Mouse (Mus musculus) inflammation-experienced regulatory T-cells, adult 6 months (primary cell): Measurements from ENCODE around the gene 0610040J01Rik. TPM values are rescaled to one million over a fixed set of nuclear protein-coding genes. Genes with fewer than 3 reads are reported as not detected.
"Not testable (repeated sequence)": the region's sequence is repeated elsewhere in the genome, so short reads cannot be mapped to it uniquely, and the experiment has no call there.

Experiments
- ATAC-seq: one replicate; pipeline ENCODE4 v1.8.0; 2017
- polyA plus RNA-seq, 3 experiments: library from polyadenylated mRNA; unstranded; fragments of 100-300 nt; shearing (Covaris generic); gene quantifications; one replicate each; pipeline ENCODE4 v1.2.1; 2017

0610040J01Rik gene
- polyA plus RNA-seq, 3 experiments from 2014 or later: not detected

- ATAC-seq: no peak
Measured at GRCm38 (mm10) chr5:63831054-63831453, 18.9 kb downstream of the 0610040J01Rik start.

DNA sequence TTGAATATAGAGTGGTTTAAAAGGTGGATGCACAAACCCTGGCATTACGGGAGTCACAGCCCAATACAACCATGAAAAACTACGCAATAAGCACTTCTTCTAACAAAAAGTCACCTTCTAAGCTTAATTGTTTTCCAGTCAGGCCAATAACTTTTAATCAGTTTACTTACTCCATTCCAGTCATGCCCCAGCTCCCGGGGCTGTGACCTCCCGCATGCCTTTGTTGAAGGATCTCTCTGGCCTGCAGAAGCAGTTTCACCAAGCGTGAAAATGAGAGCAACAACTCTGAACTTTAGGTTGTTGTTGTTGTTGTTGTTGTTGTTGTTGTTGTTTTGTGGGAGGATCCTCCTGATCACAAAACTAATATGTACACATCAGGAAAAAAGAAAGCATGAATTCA, 21.8 kb downstream of the 0610040J01Rik start:
- no peak for ATAC-seq

GRCm38 (mm10) chr5:63834435-63834834, 22.3 kb downstream of the 0610040J01Rik start:
- ATAC-seq: no peak

- no peak for ATAC-seq
Measured at GRCm38 (mm10) chr5:63837115-63837514, 25.0 kb downstream of the 0610040J01Rik start.

- ATAC-seq: no peak
Measured at GRCm38 (mm10) chr5:63837851-63838250, 25.7 kb downstream of the 0610040J01Rik start.

- ATAC-seq: no peak
Measured at GRCm38 (mm10) chr5:63839801-63840416, 27.7 kb downstream of the 0610040J01Rik start.

GRCm38 (mm10) chr5:63847080-63847479, 34.9 kb downstream of the 0610040J01Rik start:
- no peak for ATAC-seq

- no peak for ATAC-seq
Measured at GRCm38 (mm10) chr5:63847541-63848226, 35.5 kb downstream of the 0610040J01Rik start.

DNA sequence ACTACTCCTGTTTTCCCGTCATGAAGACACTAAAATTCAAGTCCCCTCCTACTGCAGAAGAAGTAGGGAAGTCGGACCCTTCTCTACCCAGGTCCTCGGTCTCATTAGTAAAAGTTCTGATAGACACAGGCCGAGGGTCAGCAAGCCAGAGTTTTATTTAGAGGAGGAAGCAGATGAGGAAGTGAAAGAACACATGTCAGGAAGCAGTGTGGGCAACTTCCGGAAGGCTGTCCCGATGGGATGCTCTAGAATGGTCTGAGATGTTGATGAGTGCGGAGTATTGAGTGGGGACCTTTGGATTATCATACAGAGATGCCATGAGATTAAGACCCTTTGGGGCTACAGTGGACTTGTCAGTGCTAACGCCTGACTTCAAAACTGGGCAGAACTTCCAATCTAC, 46.7 kb downstream of the 0610040J01Rik start:
- ATAC-seq: no peak

- ATAC-seq: no peak
Measured at GRCm38 (mm10) chr5:63867421-63867820, 55.3 kb downstream of the 0610040J01Rik start.

DNA sequence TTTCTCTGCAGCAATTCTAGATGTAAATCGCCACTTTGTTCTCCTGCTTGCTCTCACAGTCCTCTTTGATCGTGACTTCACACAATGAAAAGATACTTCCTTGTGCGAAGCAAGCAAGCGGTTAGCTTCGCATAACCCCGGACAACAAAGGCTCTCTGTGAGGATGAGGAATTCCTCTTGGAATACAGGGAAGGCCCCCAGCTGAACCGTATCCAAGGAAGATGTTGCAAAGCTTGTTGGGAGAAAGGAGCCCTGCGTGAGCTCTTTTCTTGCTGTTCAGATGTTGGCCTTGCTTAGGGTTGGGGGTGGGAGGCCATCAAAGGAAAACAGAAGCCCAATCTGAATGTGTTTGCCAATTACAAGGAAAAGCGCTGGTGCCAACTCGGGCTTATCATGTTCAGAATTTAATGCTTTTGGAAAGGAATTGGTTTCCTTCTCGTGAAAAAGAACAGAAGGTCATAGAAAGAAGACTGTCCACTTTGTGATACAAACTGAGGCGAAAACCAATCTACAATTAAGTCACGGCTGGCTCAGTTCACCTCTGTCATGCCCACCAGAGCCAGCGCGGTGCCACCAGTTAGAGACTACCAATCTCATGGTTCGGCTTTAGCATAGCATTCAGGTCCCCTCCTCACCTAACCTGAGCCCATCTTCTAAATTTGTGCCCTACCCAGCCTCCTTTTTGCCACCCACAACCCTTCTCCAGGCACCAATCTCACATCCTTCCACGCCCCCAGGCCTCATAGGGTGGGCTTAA, 60.2 kb downstream of the 0610040J01Rik start:
- ATAC-seq: no peak

DNA sequence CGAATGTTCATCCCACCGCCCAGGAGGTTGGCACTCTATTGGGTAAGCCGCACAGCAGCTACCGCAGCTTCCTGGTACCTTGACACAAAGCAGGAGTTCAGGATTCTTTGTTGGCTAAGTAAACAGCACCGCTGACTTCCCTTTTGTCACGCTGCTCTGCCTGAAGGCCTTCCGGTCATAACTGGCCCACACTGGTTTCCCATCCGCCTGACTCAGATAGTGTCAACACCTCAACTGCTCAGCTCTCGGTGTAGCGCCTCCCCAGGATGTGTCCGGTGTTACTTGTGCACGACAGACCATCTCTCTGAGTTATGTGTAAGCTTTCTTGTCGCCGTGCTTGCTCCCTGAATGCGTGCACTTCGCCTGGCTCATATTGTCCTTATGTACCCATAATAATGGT, 62.7 kb downstream of the 0610040J01Rik start:
- no peak for ATAC-seq

GRCm38 (mm10) chr5:63876081-63876480, 63.9 kb downstream of the 0610040J01Rik start:
- ATAC-seq: no peak

DNA sequence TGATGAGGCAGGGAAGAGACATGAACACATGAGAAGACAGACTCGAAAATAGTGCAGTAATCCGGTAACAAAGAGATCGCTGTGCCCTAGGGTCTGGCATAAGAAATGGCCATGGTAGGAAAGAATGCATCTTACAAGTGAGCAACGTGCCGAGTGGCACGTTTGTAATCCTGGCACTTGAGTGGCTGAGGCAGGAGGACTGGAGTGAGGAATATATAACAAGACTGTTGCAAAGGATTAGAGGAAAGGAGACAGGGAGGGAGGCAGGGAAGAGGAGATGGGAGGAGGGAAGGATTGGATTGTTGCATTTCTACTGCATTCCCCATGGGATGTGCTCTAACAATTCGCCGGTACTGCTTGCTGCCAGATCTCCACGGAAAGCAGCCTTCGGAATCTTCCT, 66.9 kb downstream of the 0610040J01Rik start:
- ATAC-seq: no peak

GRCm38 (mm10) chr5:63886292-63886691, 74.1 kb downstream of the 0610040J01Rik start:
- ATAC-seq: no peak

DNA sequence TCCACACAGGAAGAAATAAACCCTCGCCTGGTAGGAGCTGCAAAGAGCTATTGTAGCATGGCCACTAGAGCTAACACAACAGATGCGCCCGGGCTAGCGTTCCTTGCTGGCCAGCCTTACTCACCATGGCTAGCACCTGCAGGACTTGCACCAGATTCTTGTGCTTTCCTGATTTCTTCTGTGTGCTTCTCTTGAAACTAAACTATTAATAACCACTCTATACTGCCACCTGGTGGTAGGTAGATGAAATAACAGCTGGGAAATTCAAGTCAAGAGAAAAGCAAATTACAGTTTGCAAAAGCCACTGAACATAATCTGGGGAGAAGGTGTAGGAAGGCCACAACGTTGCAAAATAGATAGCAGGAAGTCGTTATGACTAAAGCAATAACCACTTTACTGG, 74.5 kb downstream of the 0610040J01Rik start:
- ATAC-seq: no peak

- no peak for ATAC-seq
Measured at GRCm38 (mm10) chr5:63887111-63887510, 74.9 kb downstream of the 0610040J01Rik start.

- no peak for ATAC-seq
Measured at GRCm38 (mm10) chr5:63891241-63891640, 79.1 kb downstream of the 0610040J01Rik start.

DNA sequence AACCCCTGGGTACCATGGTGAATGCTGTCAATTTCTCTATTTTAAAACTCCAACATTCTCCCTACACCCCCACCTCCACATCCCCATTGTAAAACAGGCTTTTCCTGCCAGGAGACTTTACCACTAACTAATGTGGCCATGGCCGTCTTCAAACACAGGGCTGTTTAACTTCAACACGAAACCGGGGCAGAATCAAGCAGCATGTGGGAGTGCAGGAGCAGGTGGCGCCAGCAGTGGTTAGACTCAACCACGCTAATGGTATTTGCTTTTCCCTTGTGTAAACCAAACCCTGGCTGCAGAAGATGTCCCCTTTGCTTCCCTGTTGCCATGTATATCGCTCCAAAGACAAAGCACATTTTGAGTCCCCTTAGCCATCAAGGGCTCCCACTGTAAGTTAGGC, 79.7 kb downstream of the 0610040J01Rik start:
- ATAC-seq: no peak

DNA sequence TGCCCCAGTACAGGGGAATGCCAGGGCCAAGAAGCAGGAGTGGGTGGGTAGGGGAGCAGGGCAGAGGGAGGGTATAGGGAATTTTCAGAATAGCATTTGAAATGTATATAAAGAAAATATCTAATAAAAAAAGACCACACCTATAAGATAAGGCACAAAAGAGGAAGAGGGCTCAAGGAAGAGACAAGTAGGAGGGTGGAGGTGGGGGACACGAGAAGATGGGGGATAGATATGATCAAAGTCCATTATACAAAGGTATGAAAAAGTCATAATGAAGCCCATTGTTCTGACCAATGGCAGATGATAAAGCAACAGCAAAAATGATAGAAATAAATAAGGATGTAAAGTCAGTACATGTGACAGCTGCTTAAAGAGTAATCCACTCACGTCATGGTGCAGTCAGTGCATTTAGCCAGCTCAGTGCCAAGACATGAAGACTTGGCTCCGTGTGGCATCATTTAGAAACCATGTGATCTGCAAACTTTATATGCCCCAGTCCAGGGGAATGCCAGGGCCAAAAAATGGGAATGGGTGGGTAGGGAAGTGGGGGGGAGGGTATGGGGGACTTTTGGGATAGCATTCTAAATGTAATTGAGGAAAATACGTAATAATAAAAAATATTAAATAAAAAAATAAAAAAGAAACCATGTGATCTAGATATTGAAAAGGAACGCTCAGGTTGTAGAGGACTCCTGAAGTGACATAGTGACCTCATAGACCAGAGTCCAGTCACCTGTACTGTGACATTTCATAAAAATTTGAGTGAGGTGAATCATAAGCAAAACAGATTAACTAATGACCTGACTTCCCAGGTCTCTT, 85.0 kb downstream of the 0610040J01Rik start:
- not testable (repeated sequence) for ATAC-seq

DNA sequence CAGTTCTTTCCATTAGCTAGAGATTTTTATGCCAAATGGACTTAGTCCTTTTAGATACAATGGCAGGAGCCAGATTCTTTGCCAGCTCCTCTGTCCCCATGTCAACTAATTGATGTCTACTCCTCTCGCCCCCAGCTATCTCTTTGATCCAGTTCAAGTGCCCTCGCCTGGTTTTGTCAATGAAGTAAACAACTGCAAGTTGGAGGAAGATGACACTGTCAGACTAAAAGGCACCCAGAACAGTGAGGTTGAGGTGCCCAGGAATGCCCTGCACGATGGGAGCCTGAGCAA, 85.6 kb downstream of the 0610040J01Rik start:
- ATAC-seq: no peak

DNA sequence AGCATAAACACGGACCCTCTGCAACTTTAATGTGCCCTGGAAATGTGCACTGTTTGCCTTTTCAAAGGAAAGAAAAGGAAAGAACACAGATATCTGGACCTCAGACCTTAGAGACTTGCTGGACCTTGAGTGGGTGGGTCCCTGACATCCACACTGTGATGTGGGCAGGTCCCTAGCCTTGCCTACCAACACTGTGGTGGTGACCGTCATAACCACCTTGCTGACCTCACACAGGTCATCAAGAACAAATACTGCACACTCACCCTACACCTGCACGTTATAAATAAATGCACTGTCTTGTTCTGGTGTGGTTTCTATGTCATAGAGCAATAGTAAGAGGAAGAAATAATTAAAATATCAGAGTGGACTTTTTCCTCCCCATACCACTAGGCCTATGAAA, 91.2 kb downstream of the 0610040J01Rik start:
- ATAC-seq: no peak
